Comparison of ENCODE assay signal across 8 mouse cellular contexts in the genomic region with DNA sequence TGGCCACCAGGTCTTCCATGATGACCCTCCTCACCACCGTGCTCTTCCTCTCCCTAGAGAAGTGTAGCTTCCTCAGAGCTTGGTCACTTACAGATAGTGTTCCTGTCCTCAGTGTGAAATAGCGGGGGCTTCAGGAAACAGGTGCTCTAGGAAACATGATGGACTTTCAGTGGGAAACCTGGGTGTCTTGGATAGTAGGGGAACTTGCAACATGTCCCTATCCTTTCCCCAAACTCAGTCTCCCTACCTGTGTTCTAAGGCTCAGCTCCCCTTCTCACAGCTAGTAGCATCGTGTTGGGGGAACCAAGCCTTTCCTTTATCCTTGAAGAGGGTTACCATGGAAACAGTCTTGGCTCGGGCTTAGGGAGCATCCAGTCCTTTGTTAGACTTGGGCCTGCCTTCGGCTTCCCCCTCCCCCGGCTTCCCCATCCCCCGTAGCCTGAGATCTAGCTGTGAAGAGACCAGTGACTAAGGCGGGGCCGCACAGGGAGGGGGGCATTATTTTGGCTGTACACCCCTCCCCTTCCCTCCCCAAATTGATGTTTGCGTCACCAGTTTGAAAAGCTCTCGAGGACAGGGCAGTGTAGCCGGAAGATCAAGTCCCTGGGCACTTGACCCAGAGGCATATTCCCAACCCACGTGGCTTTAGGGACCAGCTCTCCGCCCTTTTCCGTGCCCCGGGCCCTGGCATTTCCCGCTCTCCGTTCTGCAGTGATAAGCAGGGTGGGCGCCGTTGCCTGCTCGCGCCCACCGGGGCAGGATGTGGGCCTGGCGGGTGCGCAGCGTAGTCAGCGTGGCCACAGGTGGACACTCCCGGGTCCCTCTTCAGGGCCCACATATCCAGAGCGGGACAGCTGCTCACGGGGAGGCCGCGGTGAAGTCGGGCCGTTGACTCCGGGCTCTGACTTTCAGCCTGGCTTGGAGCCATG.
DNase-seq lines count a peak whose midpoint lies in the region; ATAC-seq and TF ChIP-seq lines count a peak whose summit lies in the region.

No protein-coding gene starts in this region.

- TF ChIP-seq EP300 in liver, postnatal 0 days (IDR thresholded peaks at IDR 0.05; ENCODE audit: low read depth), result no peak
- no peak for TF ChIP-seq EP300 in stomach, postnatal 0 days (optimal IDR thresholded peaks at IDR 0.05)

- H3K9me3 ChIP-seq in kidney, embryonic 15.5 days (replicated peaks), result no peaks in the 10 kb centered on the region
- H3K9me3 ChIP-seq in liver, postnatal 0 days (ENCODE audit: low read length), result no peaks in the 10 kb centered on the region
- H3K9me3 ChIP-seq in stomach, postnatal 0 days (ENCODE audit: control insufficient read depth, low read length), result no peaks in the 10 kb centered on the region

- WGBS in kidney, embryonic 15.5 days, result 7% methylated on average over 33 of the region's 35 CpGs
- WGBS in liver, postnatal 0 days (ENCODE audit: insufficient replicate concordance), result 9% methylated on average over 35 of the region's 35 CpGs
- 7% methylated on average over 34 of the region's 35 CpGs for WGBS in stomach, postnatal 0 days

- no peak for TF ChIP-seq CTCF in liver, postnatal 0 days (IDR thresholded peaks at IDR 0.05; ENCODE audit: low read depth)
- no peak for TF ChIP-seq CTCF in stomach, postnatal 0 days (IDR thresholded peaks at IDR 0.05; ENCODE audit: low read depth)

- peak overlapping the region; percentile 33 for H3K4me3 ChIP-seq in kidney, embryonic 15.5 days (replicated peaks)
- no peak overlapping the region for H3K4me3 ChIP-seq in liver, postnatal 0 days (ENCODE audit: low read depth, low read length)
- peak overlapping the region; percentile 13; the same call in 1 of the 2 replicates for H3K4me3 ChIP-seq in stomach, postnatal 0 days (ENCODE audit: low read depth, low read length)

- H3K36me3 ChIP-seq in kidney, embryonic 15.5 days, result no peaks in the 10 kb centered on the region
- H3K36me3 ChIP-seq in liver, postnatal 0 days (replicated peaks; ENCODE audit: insufficient read depth, low read length), result no peaks in the 10 kb centered on the region
- H3K36me3 ChIP-seq in stomach, postnatal 0 days (ENCODE audit: control insufficient read depth, insufficient read depth, low read length), result no peaks in the 10 kb centered on the region

- H3K4me1 ChIP-seq in kidney, embryonic 15.5 days, result peaks cover 18% of the 10 kb centered on the region
- no peaks in the 10 kb centered on the region for H3K4me1 ChIP-seq in liver, postnatal 0 days (ENCODE audit: insufficient read depth)
- H3K4me1 ChIP-seq in stomach, postnatal 0 days (replicated peaks; ENCODE audit: control insufficient read depth, insufficient read depth), result no peaks in the 10 kb centered on the region

- H3K4me2 ChIP-seq in kidney, embryonic 15.5 days, result peak overlapping the region; percentile 58
- 0 out of 2 replicates have a peak overlapping the region, but pooled peaks have one; percentile 2 for H3K4me2 ChIP-seq in liver, postnatal 0 days (ENCODE audit: low read depth, low read length)
- H3K4me2 ChIP-seq in stomach, postnatal 0 days (replicated peaks; ENCODE audit: low read depth), result peak overlapping the region; percentile 37

- H3K9ac ChIP-seq in kidney, embryonic 15.5 days, result 0 out of 2 replicates have a peak overlapping the region, but pooled peaks have one; percentile 4
- no peak overlapping the region for H3K9ac ChIP-seq in liver, postnatal 0 days (replicated peaks)
- no peak overlapping the region for H3K9ac ChIP-seq in stomach, postnatal 0 days (ENCODE audit: low read length)

- H3K27ac ChIP-seq in kidney, embryonic 15.5 days, result no peak overlapping the region
- no peak overlapping the region for H3K27ac ChIP-seq in liver, postnatal 0 days (ENCODE audit: low read depth)
- H3K27ac ChIP-seq in stomach, postnatal 0 days (replicated peaks), result no peak overlapping the region

- peaks cover 84% of the 10 kb centered on the region for H3K27me3 ChIP-seq in kidney, embryonic 15.5 days
- H3K27me3 ChIP-seq in liver, postnatal 0 days (ENCODE audit: insufficient read depth, low read length), result peaks cover 50% of the 10 kb centered on the region
- H3K27me3 ChIP-seq in stomach, postnatal 0 days (ENCODE audit: control insufficient read depth, insufficient read depth, low read length), result peaks cover 5% of the 10 kb centered on the region; the same call in 1 of the 2 replicates

- DNase-seq in kidney, adult 18-20 months, result no peak
- peak; percentile 90 for DNase-seq in brain, adult 2 months (ENCODE audit: low read depth, low spot score)
- DNase-seq in liver, postnatal 0 days, result no peak
- DNase-seq in stomach, postnatal 0 days (ENCODE audit: low spot score), result no peak
- no peak for DNase-seq in kidney, adult 8-10 months
- no peak for DNase-seq in adrenal gland, adult 18-20 months (ENCODE audit: low spot score in 2 of 2)

- peak; percentile 34 for ATAC-seq in kidney, embryonic 15.5 days (replicated peaks; ENCODE audit: low FRiP score)
- peak; percentile 3; the same call in 1 of the 2 replicates for ATAC-seq in granulocyte monocyte progenitor cell, adult 5-6 weeks (replicated peaks; ENCODE audit: poor library complexity, severe bottlenecking)
- peak; percentile 20; the same call in 1 of the 2 replicates for ATAC-seq in liver, postnatal 0 days
- peak; percentile 19; the same call in 1 of the 2 replicates for ATAC-seq in stomach, postnatal 0 days (ENCODE audit: low FRiP score, low TSS enrichment)

Comparison
In these comparisons a context has a peak if more than half of its experiments do, and no peak if none do; other contexts are left out.
1. H3K4me2 ChIP-seq: peak in every context shown above with its lines; median percentile 58 in kidney, embryonic 15.5 days; 37 in stomach, postnatal 0 days; 2 in liver, postnatal 0 days.